Mouse (Mus musculus): Measurements from ENCODE around the gene Inca1.

DNA sequence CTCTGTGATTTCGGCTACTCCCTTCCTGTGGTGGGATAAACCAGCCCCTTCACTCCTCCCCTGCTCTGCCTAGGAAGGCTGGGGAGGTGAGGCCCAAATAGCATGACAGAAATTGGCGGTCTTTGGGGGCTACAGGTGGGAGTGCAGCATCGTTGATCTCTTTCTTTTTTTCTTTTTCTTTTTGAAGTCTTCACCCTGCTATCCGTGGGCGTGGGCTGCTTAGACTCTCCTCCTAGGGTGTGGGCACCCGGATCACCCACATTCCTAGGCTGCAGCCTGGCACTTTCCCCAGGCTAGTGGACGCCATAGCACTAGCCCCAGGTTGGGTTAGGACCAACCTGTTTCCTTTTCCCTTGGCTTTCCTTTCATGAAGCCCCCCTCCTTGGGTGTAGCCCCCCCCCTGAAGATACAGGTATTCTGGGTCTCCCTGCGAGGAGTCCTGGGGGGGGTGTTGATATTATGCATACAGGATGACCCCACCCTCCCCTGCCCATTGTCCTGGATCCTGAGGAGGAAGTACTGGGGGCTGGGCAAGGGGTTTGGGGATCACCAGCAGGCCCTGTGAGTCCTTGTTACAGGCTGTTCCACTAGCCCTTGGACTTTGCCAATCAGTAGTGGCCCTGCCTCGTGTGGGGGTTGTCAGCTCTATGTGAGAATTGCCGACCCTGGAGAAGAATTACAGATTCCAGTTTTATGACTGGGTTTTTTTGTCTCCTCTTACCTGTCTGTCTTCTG, 1.4 kb upstream of the Inca1 start:
- TF ChIP-seq EP300 (IDR thresholded peaks at IDR 0.05; ENCODE audit: insufficient read depth, low read depth, low read length) (no peak), POLR2A (IDR thresholded peaks at IDR 0.05; ENCODE audit: insufficient read depth, low read length) (no peak)
